Mouse (Mus musculus) thymus, postnatal 10 days (tissue): Measurements from ENCODE around the gene Serpina16.

Experiments used
- DNase-seq, 2 experiments: peaks; one replicate each; pipeline ENCODE4 v3.0.0; 2021; ENCODE audit warnings: low spot score in 2 of 2

Serpina16 gene

DNA sequence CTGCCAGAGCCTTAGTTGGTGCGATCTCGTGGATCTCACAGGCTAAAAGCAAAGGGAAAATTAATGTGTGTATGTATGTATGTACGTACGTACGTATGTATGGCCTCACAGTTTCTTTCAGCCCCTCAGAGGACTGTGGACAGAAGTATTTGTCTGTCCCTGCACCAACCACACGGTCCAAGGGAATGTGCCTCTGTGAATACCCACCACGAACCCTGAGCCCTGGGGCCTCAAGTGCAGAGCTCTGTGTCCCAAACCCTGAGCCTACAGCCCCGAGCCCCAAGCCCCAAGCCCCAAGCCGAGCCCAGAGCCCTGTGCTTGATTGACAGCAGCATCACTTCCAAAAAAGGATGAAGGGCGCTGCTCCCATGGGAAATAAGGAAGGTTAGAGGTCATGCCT lies 17.9 kb downstream of the Serpina16 start:
- DNase-seq, result no peak

GRCm38 (mm10) chr12:103656848-103657626 lies 18.9 kb downstream of the Serpina16 start, which contains the start of gene Serpina6:
Gene Serpina6, minus strand, starts transcription at chr12:103657212.
- no peak for DNase-seq

DNA sequence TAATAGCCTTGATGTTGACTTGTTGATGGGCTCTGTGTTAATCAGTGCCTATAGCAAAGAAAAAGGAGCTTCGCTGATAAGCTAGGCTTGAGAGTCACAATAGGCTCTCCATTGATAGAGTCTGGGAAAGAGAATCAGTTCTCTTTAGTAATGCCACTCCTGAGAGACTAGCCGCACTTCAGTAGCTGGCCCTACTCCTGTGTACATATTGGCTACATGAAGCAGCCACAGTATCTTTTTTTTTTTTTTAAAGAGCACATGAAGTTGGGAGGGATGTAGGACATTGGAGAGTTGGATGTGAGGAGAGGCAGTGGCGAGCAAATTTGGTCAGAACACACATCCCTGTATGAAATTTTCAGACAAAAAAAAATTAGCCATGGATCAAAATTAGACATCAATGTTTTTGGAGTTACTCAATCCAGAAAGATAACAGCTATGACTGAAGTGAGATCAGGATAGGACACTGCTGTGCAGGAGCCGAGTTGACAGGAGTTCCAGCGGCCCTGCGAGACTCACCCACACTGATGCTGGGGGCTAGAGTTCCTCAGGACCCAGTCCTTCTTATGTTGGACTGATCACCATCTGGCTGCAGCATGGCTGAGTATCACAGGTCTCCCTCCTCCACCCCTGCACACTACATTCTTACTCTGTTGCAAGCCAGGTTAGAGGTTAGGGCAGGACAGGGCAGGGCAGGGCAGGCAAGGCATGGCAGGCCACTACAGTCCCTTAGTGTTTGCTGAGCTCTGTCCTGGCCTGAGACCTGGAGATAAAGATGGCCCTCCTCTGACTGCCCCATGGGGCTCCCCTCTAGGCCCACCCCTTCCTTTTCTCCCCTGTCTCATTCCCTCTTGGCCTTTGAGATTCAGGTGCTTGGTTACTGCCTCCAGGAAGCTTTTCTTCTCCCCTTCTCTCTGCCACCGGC lies 20.6 kb downstream of the Serpina16 start:
- no peak for DNase-seq

GRCm38 (mm10) chr12:103653836-103654235 lies 22.1 kb downstream of the Serpina16 start:
- no peak for DNase-seq

DNA sequence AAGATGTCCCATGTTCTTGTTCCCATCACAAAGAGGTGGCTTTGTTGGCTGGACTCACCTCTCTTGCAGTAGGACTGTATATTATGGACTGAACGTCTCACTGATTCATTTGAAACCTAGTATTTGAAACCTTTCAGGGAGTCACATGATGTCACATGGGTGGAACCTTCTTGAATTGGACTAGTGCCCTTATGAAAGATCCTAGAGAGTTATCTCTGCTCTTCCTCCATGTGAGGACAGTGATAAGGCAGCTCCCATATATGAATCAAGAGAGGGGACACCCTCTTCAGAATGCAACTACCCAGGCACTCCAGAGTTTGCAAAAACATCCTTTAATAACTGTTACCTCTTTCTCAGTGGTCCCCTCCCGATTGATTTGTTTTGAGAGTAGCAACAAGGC lies 29.6 kb downstream of the Serpina16 start:
- DNase-seq, result no peak

DNA sequence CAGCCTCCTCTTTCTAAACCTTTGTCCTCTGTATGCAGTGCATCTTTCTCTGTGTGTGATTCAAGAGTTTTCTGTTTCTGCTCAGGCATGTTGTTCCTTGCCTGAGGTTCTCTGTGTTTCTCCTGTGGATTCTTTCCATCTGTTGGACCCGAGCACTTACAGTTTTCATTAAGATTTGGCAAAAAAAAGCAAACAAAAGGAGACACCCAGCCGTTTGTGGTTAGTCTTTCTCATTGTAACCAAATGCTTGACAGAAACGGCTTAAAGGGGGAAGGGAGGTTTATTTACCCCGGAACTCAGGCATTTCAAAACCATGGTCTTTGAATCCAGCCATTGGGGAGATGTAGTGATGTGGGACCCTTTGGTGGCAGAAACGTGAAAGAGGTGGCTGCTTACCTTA lies 31.3 kb downstream of the Serpina16 start:
- no peak for DNase-seq

GRCm38 (mm10) chr12:103643818-103644217 lies 32.1 kb downstream of the Serpina16 start:
- no peak for DNase-seq

DNA sequence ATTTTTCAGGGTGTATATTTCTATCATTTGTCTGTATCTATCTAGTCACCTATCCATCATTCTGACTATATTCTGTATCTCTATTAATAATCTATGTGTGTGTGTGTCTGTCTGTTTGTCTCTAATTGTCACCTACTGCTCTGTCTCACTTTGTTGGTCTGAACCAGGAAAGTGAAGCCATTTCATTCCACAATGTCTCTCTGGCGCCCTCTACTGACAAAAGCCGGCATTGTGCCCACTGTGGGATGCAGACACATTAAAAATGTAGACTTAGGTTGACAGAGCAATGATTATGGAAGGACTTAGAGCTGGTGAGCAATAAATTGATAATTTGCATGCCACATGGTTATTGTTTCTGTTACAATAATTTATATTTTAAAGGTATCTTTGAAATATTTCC lies 32.6 kb downstream of the Serpina16 start:
- peak; percentile 22 to 64 for DNase-seq

GRCm38 (mm10) chr12:103635846-103636245 lies 40.1 kb downstream of the Serpina16 start:
- no peak for DNase-seq

DNA sequence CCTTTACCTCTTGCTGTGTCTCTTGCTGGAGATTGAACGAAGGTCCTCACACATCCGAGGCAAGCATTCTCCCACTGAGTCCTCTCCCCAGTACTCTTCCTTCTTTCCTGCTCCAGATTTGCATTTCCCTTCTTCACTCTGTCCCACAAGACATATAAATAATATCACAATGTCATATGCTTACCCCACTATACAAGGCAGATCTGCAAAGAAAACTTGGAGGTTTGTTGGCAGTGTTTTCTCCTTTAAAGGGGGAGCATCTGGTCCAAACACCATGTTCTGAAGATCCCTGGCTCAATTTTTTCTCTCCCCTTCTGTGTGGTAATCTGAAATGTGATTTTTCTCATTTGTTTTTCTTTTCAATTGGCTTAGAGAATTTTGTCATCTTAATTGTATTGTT lies 41.5 kb downstream of the Serpina16 start:
- no peak for DNase-seq

GRCm38 (mm10) chr12:103631203-103631612 lies 44.7 kb downstream of the Serpina16 start, which contains the start of gene Serpina10:
Gene Serpina10, minus strand, starts transcription at chr12:103631444.
- no peak for DNase-seq
